Mouse (Mus musculus) cerebellum, adult 18-20 months (tissue): ENCODE measurements around the gene Olfr159.
"Not testable (repeated sequence)": the region's sequence is repeated elsewhere in the genome, so short reads cannot be mapped to it uniquely, and the experiment has no call there.

ENCODE experiments used
- DNase-seq, 2 experiments: peaks; one replicate each; pipeline ENCODE4 v3.0.0; 2021

Gene Olfr159

DNA sequence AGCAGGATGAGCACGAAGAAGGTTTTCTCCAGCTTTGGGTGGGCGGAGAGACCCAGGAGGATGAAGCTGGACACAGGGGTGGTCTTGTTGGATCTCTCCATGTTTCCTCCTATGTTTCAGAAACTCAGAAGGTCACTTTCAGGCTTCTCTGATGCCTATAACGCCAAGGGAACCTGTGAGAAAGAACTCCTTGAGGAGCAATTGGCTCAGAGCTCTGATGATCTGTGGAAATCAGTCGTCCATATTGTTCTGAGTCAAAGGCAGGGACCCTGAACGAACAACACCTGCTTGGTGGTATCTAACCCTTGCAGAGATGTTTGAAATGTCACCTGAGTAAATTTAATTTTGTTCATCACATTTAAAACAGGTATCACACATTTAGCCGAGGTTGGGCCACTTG is at the start of gene Olfr159:
Olfr159 (minus strand) TSS at position 101 of the 400 bp plus-strand sequence.
- no peak for DNase-seq

DNA sequence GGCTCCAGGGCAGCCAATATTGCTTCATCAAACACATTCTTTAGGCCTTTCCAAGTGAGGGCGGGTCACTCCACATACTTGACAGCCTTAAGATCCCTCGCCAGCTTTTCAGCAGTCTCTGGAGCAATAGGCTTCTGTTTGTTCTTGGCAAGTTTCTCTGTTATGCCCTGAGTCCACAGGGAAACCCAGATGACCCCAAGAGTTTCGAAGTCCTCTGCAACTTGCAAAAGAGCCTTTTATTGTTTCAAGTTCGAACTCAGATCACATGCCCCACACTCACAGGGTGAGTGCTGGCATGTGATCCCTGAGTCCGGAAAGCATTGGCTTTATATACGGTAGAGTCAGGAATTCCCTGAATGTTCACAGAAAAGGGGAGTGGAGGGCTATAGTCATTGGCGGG is 28.1 kb upstream of the Olfr159 start:
- DNase-seq = no peak

DNA sequence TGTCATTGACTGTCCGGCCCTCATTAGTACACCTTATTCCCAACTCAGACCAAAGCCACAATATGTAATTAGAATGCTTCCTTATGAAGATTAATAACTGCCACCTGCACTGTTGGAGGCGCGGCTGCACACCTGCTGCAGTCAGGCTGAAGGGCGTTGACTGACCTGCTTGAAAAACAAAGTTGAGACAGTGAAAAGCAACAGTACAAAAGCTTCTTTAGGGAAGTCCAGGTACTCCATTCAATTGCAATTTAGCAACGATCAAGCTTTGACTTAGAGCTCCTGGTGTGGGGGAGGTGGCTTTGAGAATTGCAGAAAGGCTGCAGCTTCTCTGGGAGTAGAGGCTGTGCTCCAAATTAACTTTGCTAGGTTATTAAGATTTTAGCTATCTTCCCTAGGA is 25.0 kb upstream of the Olfr159 start:
- not testable (repeated sequence) for DNase-seq

DNA sequence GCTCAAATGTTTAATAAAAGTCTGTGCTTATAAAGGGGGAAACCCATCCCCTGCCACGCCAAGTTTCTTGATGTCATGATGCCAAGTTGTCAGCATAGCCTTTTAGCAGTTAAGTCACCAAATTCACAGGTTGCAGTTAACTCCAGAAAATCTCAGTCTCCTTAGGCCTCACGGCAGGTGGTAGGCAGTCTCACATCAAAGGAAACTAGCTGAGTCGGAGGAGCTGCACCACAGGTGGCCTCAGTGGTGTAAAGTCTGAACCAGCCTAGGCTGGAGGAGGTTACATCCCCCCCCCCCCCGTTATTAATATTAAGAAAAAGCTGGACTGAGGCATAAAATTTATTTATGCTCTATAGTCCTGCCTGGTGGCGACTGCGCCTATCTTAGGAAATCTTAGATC is 24.5 kb upstream of the Olfr159 start:
- no peak for DNase-seq

DNA sequence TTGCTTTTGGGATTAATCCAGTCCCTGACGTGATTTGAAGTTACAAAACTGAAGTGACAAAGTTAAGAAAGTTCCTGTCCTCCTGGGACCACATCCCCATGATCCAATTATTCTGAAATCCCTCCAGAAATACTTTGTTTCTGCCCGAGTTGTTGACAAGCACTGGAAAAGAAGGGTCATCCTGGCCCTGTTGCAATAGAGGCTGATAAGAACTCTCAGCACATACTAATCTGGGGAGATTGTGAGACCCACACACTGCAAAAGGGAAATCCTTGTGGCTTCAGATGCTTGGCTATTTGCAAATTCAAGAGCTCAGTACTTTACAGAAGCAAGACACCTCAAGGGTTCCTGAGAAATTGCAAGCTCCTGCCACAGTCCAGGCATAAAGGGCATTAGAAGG is 1.5 kb upstream of the Olfr159 start:
- DNase-seq = no peak

DNA sequence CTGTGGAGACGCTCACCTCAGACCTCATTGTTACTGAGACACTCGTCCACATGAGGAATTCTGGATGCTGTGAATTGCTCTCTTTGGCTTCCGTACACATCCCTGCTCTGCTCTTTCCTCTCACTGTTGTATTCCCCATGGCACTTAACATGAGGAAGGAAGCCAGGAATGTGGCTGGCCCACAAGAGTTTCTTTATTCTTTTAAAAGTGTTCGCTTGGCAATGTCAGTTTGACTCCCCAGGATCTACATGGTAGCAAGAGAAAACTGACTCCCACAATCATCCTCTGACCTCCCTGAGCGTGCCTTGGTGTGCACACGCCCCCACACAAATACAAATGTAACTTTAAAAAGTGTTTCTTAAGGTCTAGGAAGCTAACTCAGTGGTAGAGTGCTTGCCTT is 817 bp upstream of the Olfr159 start:
- no peak for DNase-seq

DNA sequence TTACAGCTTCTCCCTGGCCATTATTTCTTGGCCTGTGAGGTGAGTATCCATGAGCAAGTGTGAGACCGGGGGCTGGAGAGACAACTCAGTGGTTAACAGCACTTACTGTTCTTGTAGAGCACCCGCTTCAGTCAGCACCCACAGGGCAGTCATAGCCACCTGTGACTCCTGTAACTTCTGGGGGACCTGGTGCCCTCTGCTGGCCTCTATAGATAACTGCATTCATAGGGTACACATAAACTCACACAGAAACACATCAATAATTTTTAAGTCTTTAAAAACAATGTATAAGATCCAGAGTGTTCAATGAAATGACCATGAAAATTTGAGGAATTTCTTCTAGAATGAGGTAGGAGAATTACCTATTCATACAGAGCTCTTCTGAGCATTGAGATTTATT is 1.4 kb downstream of the Olfr159 start:
- DNase-seq = no peak

DNA sequence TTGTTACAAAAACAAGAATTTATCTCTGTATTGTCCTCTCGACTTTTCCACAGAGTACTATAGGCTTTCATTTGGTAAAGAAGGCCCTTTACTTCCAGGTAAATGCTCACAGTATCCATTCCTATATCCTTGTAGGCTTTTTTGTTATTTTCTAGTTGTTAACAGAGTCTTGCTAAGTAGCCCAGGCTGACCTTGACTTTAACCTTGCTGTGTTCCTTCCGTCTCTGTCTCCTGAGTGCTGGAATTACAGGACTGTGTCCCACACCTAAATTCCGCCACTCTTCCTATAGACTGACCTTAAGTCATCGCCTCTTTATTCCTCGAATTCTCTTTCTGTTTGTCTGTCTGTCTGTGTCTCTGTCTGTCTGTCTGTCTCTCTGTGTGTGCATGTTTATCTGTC is 2.5 kb downstream of the Olfr159 start:
- no peak for DNase-seq

DNA sequence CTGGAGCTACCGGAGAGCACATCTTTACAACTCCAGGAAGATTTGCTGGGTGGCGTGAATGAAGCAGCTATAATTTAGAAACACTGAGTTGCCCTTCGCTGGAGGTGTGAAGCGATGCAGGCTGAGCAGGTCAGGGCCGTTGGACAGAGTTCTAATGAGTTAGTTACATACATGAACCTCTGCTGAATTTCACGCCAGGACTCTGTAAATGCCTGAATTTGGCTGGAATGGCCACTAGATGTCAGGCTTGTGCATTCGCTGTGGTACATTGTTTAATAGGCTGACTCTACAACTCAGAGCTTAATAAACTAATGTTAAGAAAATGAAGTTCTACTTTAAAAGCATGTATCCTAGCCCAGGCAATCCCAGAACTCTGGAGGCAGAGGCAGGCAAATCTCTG is 7.4 kb downstream of the Olfr159 start:
- peak; percentile 40 to 44 for DNase-seq

DNA sequence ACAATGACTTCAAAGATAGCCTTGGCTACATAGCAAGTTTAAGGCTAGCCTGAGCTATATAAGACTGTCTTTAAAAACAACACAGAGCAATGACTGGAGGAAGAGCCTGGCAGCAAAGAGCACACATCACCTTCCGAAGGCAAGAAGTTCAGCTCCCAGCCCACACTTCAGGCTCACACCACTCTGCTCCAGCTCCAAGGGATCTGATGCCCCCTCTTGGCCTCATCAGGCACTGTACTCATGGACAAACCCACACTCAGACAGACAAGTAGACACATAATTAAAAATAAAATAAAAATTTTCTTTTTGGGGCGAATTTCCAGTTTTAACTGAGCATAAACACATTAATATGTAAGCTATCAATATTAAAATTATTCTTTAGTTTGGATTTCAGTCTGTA is 9.5 kb downstream of the Olfr159 start:
- DNase-seq = no peak

DNA sequence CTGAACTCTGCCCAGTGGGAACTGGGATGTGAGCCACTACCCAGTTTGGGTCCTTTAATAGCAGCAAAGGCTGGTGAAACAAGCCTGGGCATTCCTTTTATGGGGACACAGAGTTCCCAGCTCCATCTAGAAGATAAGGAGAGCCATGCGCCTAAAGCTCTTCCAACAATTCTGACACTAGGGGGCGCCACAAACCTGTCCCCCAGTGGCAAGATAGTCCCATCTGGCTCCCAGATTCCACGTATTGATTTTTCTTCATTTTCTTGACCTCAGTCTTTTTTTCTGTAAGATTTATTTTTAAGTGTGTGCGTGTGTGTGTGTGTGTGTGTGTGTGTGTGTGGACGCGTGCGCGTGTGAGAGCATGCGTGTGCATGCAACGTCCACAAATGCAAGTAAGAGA is 10.3 kb downstream of the Olfr159 start:
- peak; percentile 12 to 16 for DNase-seq

DNA sequence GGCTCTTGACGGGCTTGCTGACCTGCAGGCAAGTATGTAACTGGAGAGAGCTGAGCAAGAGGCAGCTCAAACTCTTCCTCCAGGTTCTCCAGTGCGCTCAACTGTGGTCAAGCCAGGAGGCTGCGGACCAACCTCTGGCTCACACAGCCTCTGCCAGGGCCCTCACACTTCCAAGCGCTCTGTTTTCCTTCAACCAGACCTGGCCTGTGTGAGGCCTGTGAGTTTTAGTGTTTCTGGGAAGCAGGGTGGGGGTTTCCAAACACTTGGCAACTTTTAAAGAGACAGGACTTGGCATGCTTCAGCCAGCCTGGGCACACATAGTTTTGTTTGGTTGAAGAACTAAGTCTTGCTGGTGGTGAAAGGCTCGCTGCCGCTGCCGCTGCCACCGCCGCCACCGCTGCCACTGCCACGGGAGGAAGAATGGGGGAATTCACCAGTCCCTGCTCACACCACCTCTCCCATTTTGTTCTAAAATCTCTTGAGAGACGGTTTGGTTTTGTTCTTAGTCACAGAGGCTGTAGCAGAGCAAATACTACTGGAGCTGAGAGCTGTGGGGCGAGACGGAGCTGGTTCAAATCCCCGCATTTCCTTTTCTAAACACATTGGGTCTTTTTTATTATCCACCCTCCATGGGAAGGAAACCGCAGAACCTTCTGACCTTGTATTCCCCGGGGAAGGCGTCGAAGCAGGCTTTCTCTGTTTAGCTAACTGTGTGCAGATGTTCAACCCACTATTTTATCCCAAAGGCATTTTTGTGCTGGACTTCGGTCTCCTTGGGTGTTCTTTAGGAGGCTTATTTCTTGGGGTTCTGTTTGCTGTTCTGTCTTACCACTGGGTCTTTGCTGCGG is 11.0 kb downstream of the Olfr159 start:
- DNase-seq = peak in 1 of 2 experiments; percentile 5

DNA sequence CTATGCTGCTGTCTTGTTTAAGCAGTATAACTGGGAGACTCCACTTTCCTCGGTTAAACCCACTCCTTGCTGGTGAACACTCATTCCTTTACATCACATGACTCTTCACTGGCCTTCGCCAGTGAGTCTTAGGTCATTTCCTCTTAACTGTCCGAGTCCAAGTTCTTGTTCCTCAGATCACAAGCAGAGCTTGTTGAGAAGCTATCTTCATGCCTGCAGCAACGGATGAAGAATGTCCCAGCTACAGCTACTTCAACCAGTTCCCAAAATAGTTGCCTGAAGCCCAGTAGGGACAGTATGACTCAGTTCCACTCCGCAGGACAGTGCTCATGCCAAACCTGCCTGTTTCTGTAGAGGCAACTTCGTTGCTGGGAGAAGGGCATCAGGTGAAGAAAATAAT is 13.6 kb downstream of the Olfr159 start:
- DNase-seq = no peak

DNA sequence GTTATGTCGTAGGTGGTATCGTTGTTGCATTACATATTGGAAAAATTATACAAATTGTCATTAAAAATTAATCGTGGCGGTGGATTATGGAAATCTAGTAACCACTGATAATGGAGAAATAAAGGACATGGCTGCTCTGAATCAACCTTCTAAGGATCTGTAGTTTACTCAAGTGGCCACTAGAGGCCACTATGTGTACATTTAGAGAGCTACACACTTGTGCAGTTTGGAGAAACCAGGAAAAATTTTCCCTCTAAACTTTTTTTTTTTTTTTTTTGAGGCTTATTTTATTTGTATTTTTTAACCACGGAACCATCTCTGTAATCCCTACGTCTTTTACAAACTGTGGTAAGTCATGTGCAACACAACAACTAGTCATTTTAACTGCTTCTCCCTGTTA is 25.6 kb downstream of the Olfr159 start:
- DNase-seq = peak; percentile 18 to 24

DNA sequence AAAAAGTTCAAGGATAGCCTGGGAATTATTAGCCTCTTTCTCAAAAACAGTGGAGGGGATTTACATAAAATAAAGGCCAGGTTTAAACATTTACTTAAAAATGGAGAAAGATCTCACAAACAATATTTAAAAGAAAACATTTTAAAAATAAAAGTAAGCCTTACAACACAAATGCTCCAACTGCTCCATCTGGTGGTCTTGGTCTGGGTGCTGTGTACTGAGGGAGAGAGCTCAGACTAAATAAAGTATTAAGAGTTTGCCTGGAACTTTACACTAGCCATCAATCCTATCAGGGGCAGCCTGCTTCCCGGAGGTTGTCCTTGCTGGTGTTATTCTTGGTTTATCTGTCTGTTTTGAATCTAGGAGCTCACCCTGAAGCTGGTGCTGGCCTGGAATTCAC is 27.7 kb downstream of the Olfr159 start:
- DNase-seq = no peak

DNA sequence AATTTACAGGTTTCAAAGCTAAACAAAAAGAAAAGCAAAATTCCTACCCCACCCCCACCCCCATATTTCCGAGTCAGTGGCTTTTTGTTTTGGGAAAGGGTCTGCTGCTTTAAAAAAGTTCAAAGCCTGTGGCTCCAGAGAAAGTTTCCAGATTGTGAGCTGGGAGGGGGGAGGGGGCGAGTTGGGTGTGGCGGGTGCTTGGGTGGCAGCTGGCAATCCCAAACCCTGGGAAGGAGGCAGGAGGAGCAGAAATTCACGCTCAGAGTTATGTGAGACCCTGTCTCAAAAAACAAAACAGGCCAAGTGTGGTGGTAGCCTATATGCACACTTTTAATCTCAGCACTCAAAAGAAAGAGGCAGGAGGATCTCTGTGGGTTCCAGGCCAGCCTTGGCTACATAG is 28.2 kb downstream of the Olfr159 start:
- DNase-seq = no peak

DNA sequence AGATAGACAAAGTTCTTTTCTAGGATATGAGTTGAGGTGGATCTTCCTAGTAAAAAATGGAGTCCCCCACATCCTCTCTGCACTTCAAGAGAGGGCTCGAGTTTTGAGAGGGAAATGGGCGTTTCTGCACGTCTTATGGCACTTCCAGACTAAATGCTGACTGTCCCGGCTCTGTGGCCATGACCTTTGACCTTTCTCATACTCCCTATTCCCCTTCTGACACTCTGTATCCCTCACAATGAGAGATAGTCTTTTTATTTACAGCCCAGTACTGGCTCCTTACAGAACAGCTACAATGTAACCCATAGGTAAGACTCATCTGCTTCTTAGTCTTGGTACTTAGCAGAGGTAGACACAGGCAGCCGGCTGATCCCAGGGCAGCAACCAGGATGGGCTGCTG is 29.3 kb downstream of the Olfr159 start:
- no peak for DNase-seq

DNA sequence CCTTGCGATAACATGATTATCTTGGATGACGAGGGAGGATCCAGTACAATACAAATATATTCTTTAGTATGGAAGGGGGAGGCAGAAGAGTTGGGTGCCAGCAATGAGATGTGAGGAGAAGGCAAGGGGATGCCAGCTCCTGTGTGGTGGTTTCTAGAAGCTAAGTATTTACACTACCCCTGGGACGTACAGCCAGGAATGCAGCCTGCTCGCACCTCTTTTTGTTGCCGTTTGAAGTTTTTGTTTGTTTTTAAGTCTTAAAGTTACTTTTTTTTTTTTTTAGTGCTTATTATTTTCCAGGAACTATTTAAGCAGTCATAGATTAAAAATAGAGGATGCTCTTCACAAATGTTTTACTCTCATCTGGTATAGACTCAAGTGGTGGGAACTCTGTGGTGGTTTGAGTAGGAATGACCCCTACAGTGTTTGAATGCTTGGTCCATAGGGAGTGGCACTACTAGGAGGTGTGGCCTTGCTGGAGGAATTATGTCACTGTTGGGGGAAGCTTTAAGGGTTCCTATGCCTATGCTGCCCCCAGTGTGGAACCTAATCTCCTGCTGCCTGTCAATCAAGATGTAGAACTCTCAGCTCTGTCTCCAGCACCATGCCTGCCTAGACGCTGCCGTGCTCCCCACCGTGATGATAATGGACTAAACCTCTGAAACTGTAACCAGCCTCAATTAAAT is 31.7 kb downstream of the Olfr159 start:
- DNase-seq = no peak

DNA sequence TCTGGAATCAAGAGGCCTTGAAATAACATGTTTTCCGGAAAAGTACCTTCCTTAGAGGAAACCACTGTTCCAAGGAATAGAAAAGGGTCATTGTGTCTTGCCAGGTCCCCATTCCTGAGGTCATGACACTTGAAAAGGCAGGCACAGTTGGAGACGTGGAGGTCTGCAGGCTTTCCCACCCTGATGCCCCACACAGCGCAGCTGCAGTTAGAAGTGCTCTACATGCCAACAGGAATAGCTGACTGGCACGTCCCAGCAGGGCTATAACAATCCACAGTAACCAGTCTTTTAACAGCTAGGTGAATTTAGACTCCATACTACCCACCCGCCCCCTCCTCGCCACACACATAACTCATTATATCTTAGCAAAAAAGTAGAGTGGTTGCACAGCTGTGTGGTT is 33.7 kb downstream of the Olfr159 start:
- no peak for DNase-seq

DNA sequence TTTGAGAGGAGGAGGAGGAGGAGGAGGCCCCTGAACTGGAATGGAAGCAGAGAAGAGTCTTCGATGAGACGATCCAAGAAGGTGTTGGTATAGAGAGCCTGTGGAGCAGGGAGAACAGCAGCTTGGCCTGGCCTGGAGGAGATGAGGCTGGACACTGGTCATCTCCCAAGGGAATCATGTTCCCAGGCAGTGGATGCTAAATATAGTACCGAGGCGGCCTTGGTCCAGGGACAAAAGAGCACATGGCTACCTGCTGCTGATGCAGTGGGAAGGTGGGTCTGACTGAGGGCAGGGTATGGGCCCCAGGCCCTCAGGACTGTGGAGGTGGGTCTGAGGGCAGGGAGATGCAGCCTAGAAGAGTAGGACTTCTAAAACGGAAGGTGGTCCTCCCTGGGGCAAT is 37.6 kb downstream of the Olfr159 start:
- no peak for DNase-seq

DNA sequence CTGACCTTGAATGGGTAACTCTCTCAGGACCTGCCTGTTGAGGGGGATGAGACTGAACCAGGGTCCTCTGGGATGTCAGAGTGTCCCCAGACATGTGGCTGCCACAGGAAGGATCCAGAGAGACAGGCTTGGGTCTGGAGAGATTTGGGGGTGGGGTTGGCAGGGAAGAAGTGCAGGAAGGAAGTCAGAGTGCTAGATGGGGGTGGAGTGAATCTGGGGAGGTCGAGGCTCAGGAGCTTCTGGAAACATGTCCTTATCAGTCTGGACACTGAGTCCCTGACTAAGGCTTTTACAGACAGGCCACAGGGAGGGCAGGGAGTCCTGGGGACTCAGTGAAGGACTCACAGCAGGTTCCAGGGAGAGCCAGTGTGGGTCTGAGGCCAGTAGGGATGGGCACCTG is 38.6 kb downstream of the Olfr159 start:
- DNase-seq = no peak

DNA sequence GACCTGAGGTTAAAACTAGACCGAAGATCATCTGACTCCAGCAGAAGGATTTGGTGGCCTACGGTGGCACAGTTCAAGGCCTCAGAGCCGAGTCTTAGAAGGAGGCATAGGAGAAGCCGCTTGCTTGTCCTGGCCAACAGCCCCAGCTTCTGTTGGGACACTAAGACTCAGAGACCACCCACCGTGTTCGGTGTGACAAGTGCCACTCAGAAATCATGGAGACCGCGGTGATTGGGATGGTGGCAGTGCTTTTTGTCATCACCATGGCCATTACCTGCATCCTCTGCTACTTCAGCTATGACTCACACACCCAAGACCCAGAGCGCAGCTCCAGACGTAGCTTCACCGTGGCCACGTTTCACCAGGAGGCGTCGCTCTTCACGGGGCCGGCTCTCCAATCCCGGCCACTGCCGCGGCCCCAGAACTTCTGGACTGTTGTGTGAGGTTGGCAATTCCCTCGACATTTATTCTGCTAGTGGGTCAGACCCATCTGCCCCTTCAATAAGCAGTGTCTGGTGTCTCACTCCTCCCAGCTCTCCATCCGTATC is 40.0 kb downstream of the Olfr159 start:
- no peak for DNase-seq

DNA sequence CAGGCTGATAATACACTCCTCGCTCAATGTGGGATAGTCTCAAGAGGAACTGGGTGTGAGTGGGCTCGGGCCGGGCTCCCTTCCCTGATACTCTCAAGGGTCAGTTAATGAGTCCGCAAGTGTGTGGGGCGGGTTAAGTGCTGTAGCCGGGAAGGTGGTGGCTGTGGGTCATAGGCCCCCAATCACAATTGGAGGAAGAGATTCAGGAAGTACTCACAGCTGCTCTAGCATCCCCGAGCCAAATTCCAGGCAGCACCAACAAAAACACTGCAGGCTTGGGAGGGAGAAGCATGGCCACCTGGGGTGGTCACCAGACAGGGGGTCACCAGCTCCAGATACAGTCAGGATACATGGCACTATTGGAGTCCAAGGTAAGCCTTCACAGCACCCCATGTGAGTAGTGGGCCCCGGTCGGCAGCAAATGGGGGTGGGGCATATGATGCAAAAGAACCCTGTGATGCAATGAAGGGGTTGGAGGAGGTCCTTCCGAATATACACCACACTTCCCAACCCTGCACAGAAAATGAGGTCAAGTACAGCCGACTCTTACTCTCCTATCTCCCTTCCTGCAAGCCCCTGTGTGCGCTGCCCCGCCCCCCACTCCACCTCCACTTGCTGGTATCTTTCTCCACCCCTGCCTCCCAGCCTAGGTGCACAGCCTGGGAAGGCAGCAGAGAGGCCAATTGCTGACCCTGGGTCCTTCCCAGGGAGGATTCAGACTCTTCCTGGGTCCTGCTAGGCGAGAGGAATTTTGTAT is 40.8 kb downstream of the Olfr159 start, which contains the start of gene Spaar:
Spaar (plus strand) TSS at position 241 of the 757 bp plus-strand sequence.
- no peak for DNase-seq
